Mouse (Mus musculus) forebrain, embryonic 11.5 days (tissue): ENCODE measurements at regions not wholly inside any gene's neighbourhood (a gene's known extent, or its start where the extent isn't known, plus 50 kb on each side); places are given as distances from the start of the nearest gene placed in this dataset.

Source experiments
- ATAC-seq: fragments of 200-750 bp; cut with Nextera tagmentation; replicated peaks from 2 replicates; pipeline ENCODE4 v1.8.0; 2017; ENCODE audit warnings: moderate TSS enrichment; ENCODE audit not compliant: low FRiP score
- DNase-seq: peaks from one replicate; pipeline ENCODE4 v3.0.0-alpha.2; 2017; ENCODE audit warnings: low spot score
- H3K27ac ChIP-seq: fragments of 300-500 bp; sonication (generic); 2 replicates; pipeline ENCODE4 v1.5.1; 2014; ENCODE audit warnings: low read depth, low read length
- H3K27me3 ChIP-seq: fragments of 300-500 bp; sonication (generic); 2 replicates; pipeline ENCODE4 v1.6.1; 2014; ENCODE audit warnings: mild to moderate bottlenecking, low read length, mixed read lengths; ENCODE audit not compliant: control insufficient read depth, insufficient read depth
- H3K36me3 ChIP-seq: fragments of 300-500 bp; sonication (generic); 2 replicates; pipeline ENCODE4 v1.6.1; 2014; ENCODE audit warnings: mild to moderate bottlenecking, low read length, moderate library complexity, mixed read lengths; ENCODE audit not compliant: control insufficient read depth, insufficient read depth
- H3K4me1 ChIP-seq: fragments of 300-500 bp; sonication (generic); replicated peaks from 2 replicates; pipeline ENCODE4 v1.6.1; 2014; ENCODE audit warnings: low read length, mixed read lengths; ENCODE audit not compliant: control insufficient read depth, insufficient read depth
- H3K4me2 ChIP-seq: fragments of 300-500 bp; sonication (generic); 2 replicates; pipeline ENCODE4 v1.6.1; 2014; ENCODE audit warnings: low read depth, mild to moderate bottlenecking, low read length, moderate library complexity, mixed read lengths; ENCODE audit not compliant: severe bottlenecking
- H3K4me3 ChIP-seq: fragments of 300-500 bp; sonication (generic); 2 replicates; pipeline ENCODE4 v1.5.1; 2014; ENCODE audit warnings: low read depth, low read length
- H3K9ac ChIP-seq: fragments of 300-500 bp; sonication (generic); 2 replicates; pipeline ENCODE4 v1.6.1; 2014; ENCODE audit warnings: low read length
- H3K9me3 ChIP-seq: fragments of 300-500 bp; sonication (generic); 2 replicates; pipeline ENCODE4 v1.6.1; 2016; ENCODE audit warnings: low read length, mixed read lengths; ENCODE audit not compliant: control insufficient read depth
- WGBS: fragments of 180-500 bp; shearing (Covaris S2); extraction: QIAGEN DNeasy Blood & Tissue Kit; methylation state at CpG from one replicate; pipeline ENCODE4 v1.1.7; 2014; 5-methylcytosine and 5-hydroxymethylcytosine counted together

DNA sequence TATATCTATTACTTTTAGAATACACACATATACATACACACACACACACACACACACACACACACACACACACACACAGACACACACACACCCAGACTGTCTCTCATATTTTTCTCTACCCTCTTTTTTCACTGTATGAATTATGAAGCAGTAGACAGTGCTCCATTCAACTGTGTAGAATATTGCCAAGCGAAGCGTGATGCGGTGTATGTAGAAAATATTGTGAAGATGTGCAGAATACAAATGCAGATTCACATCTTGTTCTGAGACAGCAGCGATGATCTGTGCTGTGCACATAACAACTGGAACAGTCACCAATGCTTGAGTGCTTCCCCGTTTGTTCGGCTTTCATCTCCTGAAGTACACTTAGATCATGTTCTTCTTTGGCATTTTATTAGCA lies 395.5 kb downstream of the Lipi start:
- WGBS = 95% methylated on average over 6 of the region's 6 CpGs
- H3K4me1 ChIP-seq = no peaks in the 10 kb centered on the region
- ATAC-seq = no peak

GRCm38 (mm10) chr16:75166040-75166439 lies 419.8 kb downstream of the Lipi start:
- H3K4me2 ChIP-seq = no peak overlapping the region
- H3K36me3 ChIP-seq = no peaks in the 10 kb centered on the region
- H3K27ac ChIP-seq = no peak overlapping the region
- DNase-seq (no peak), ATAC-seq (no peak)
- no peak overlapping the region for H3K4me3 ChIP-seq
- H3K4me1 ChIP-seq = no peaks in the 10 kb centered on the region
- H3K9me3 ChIP-seq = no peaks in the 10 kb centered on the region
- H3K9ac ChIP-seq = no peak overlapping the region
- no peaks in the 10 kb centered on the region for H3K27me3 ChIP-seq
- WGBS = 85% methylated on average over 1 of the region's 1 CpGs

More for the DNA sequence above, 395.5 kb downstream of the Lipi start:
- Histone ChIP-seq H3K9me3 (no peaks in the 10 kb centered on the region), H3K36me3 (no peaks in the 10 kb centered on the region), H3K27me3 (no peaks in the 10 kb centered on the region), H3K4me3 (no peak overlapping the region), H3K27ac (no peak overlapping the region), H3K4me2 (no peak overlapping the region), H3K9ac (no peak overlapping the region)
- DNase-seq = no peak

DNA sequence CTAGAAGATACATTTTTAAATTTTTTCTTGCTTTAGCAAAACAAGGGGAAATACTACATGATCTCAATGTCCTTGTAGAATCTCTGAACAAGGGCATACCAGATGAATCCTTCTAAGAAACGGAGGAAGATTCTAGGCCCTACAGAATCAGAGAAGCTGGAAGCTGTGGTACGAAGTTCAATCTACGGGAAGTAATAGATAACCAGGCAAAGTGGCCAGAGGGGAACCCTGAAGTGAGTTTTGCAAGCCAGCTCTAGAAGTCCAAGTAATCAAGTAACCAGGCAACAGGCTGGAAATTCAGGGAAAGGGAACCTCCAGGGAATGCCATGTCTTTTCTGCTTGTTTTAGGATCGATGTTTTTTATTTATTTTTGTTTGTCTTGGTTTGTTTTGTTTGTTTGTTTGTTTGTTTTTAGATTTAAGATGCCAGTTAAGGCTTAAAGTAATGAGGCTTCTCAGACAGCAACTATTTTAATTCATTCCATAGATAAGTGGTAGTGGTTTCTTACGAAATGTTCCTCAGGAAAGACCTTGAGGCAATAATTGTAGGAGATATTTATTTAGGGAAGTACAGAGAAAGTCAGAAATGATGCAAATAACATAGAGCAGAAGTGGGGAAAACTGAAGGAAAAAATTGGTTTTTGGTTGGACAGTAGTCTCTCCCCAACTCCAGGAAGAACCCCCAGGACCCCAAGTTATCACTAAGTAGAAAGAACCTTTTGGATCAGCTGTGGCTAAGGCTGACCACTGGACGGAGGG lies 420.7 kb downstream of the Lipi start:
- H3K27ac ChIP-seq = no peak overlapping the region
- H3K36me3 ChIP-seq = no peaks in the 10 kb centered on the region
- 88% methylated on average over 6 of the region's 6 CpGs for WGBS
- no peak overlapping the region for H3K9ac ChIP-seq
- no peaks in the 10 kb centered on the region for H3K4me1 ChIP-seq
- H3K4me2 ChIP-seq = no peak overlapping the region
- ATAC-seq = no peak
- H3K27me3 ChIP-seq = no peaks in the 10 kb centered on the region
- no peak overlapping the region for H3K4me3 ChIP-seq
- no peak for DNase-seq
- no peaks in the 10 kb centered on the region for H3K9me3 ChIP-seq

DNA sequence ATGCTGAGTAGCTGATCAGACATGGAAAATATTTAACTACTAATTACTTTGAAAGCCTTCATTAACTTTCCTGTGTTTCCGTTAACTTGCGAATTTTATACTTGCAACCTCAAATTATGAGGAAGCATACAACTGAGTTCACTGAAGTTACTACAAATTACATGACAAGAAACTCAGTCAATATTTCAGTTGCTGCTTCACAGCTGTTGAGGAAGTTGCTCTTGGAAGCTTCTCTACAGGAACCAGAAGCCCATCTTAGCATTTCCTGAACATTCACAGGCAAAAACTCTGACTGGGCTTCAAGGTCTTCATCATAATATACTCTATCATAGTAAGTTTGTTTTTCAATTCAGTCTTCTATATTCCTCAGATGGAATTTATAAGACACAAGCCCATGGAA lies 426.1 kb downstream of the Lipi start:
- H3K4me1 ChIP-seq = no peaks in the 10 kb centered on the region
- no peaks in the 10 kb centered on the region for H3K9me3 ChIP-seq
- no peak overlapping the region for H3K4me3 ChIP-seq
- no peak overlapping the region for H3K9ac ChIP-seq
- no peak overlapping the region for H3K27ac ChIP-seq
- WGBS = 94% methylated on average over 2 of the region's 2 CpGs
- no peaks in the 10 kb centered on the region for H3K27me3 ChIP-seq
- DNase-seq (no peak), ATAC-seq (no peak)
- no peak overlapping the region for H3K4me2 ChIP-seq
- H3K36me3 ChIP-seq = no peaks in the 10 kb centered on the region

- no peak overlapping the region for H3K4me3 ChIP-seq
- no peaks in the 10 kb centered on the region for H3K9me3 ChIP-seq
- ATAC-seq (no peak), DNase-seq (no peak)
- H3K4me2 ChIP-seq = no peak overlapping the region
- no peak overlapping the region for H3K27ac ChIP-seq
- no peaks in the 10 kb centered on the region for H3K36me3 ChIP-seq
- WGBS = 88% methylated on average over 5 of the region's 5 CpGs
- no peaks in the 10 kb centered on the region for H3K4me1 ChIP-seq
- no peaks in the 10 kb centered on the region for H3K27me3 ChIP-seq
- no peak overlapping the region for H3K9ac ChIP-seq
These were observed 430.3 kb downstream of the Lipi start for GRCm38 (mm10) chr16:75155441-75156038.
